ENCODE assay signal across 8 mouse cellular contexts in the genomic region with DNA sequence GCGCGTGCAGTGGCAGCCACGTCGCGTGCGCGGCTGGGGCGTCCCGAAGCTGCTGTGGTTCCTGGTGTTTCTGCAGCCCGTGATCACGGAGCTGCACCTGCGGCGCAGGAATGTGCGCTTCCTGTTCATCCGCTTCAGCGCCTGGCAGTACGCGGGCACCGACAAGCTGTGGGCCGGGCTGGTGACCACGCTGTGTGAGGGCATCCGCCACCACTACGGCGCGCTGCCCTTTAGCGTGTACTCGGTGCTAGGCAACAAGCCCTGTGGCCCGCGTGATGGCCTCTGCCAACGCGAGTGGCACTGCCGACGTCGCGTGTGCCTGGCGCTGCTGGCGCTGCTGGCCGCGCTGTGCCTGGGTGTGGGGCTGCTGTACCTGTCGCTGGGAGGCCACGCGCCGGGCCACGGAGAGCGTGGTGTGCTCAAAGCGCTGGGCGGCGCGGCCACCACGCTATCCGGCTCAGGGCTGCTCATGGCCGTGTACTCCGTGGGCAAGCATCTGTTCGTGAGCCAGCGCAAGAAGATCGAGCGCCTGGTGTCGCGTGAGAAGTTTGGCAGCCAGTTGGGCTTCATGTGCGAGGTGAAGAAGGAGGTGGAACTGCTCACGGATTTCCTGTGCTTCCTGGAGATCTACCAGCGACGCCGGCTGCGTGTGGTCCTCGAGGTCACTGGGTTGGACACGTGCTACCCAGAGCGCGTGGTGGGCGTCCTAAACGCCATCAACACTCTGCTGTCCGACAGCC. TPM values are rescaled to one million over a fixed set of nuclear protein-coding genes. Genes with fewer than 3 reads are reported as not detected.
DNase-seq lines count a peak whose midpoint lies in the region; ATAC-seq and TF ChIP-seq lines count a peak whose summit lies in the region.

No protein-coding gene starts in this region.

- H3K4me2 ChIP-seq in heart, postnatal 0 days (ENCODE audit: low read depth, low read length): peak overlapping the region; percentile 61
- peak overlapping the region; percentile 92 for H3K4me2 ChIP-seq in limb, embryonic 15.5 days

- 10% methylated on average over 71 of the region's 72 CpGs for WGBS in heart, postnatal 0 days
- 17% methylated on average over 72 of the region's 72 CpGs for WGBS in forebrain, embryonic 10.5 days
- WGBS in limb, embryonic 15.5 days: 10% methylated on average over 72 of the region's 72 CpGs

- H3K9me3 ChIP-seq in heart, postnatal 0 days (replicated peaks; ENCODE audit: control insufficient read depth, low read length): no peaks in the 10 kb centered on the region
- no peaks in the 10 kb centered on the region for H3K9me3 ChIP-seq in forebrain, embryonic 10.5 days
- H3K9me3 ChIP-seq in limb, embryonic 15.5 days: no peaks in the 10 kb centered on the region

- TF ChIP-seq EP300 in heart, postnatal 0 days (IDR thresholded peaks at IDR 0.05; ENCODE audit: low read depth): no peak

- H3K36me3 ChIP-seq in heart, postnatal 0 days (replicated peaks; ENCODE audit: control insufficient read depth, insufficient read depth, low read length): no peaks in the 10 kb centered on the region
- no peaks in the 10 kb centered on the region; the same call in 1 of the 2 replicates for H3K36me3 ChIP-seq in forebrain, embryonic 10.5 days (replicated peaks)
- no peaks in the 10 kb centered on the region for H3K36me3 ChIP-seq in limb, embryonic 15.5 days

- H3K27me3 ChIP-seq in heart, postnatal 0 days (ENCODE audit: control insufficient read depth, insufficient read depth, low read length): peaks cover 75% of the 10 kb centered on the region
- H3K27me3 ChIP-seq in forebrain, embryonic 10.5 days (ENCODE audit: poor library complexity, severe bottlenecking): peaks cover 82% of the 10 kb centered on the region
- H3K27me3 ChIP-seq in limb, embryonic 15.5 days: peaks cover 79% of the 10 kb centered on the region

- TF ChIP-seq CTCF in heart, postnatal 0 days (IDR thresholded peaks at IDR 0.05; ENCODE audit: low read depth): no peak

- no peak for ATAC-seq in heart, postnatal 0 days (ENCODE audit: insufficient read depth, low read depth)
- no peak for ATAC-seq in limb, embryonic 15.5 days (ENCODE audit: insufficient number of reproducible peaks, low FRiP score, low TSS enrichment, low read depth)
- ATAC-seq in inflammation-experienced regulatory T-cells, adult 6 months: no peak

- intact Hi-C loops in heart, postnatal 25 days (cut with DNase I): no loop called here

- no peak overlapping the region for H3K9ac ChIP-seq in heart, postnatal 0 days (replicated peaks; ENCODE audit: low read depth, low read length)
- peak overlapping the region; percentile 40; the same call in 1 of the 2 replicates for H3K9ac ChIP-seq in limb, embryonic 15.5 days

- H3K4me3 ChIP-seq in heart, postnatal 0 days (ENCODE audit: low read depth, low read length): peak overlapping the region; percentile 38
- peak overlapping the region; percentile 55 for H3K4me3 ChIP-seq in forebrain, embryonic 10.5 days
- peak overlapping the region; percentile 44 for H3K4me3 ChIP-seq in limb, embryonic 15.5 days

- peaks cover 18% of the 10 kb centered on the region for H3K4me1 ChIP-seq in heart, postnatal 0 days (ENCODE audit: control insufficient read depth, insufficient read depth)
- peaks cover 31% of the 10 kb centered on the region for H3K4me1 ChIP-seq in forebrain, embryonic 10.5 days
- H3K4me1 ChIP-seq in limb, embryonic 15.5 days: peaks cover 29% of the 10 kb centered on the region

- H3K27ac ChIP-seq in heart, postnatal 0 days (ENCODE audit: low read depth): no peak overlapping the region
- H3K27ac ChIP-seq in forebrain, embryonic 10.5 days: no peak overlapping the region
- no peak overlapping the region for H3K27ac ChIP-seq in limb, embryonic 15.5 days

- DNase-seq in heart, postnatal 0 days (ENCODE audit: low spot score): no peak
- DNase-seq in heart, postnatal 25 days (ENCODE audit: low spot score): no peak
- peak; percentile 25 for DNase-seq in Muller cell, postnatal 12 days (ENCODE audit: inconsistent ontology term)
- DNase-seq in forebrain, embryonic 10.5 days (ENCODE audit: extremely low spot score, low spot score): no peak
- no peak for DNase-seq in adipocyte (ENCODE audit: low spot score)
- no peak for DNase-seq in ovary, postnatal 36 days (ENCODE audit: low spot score)

RNA-seq across cellular contexts. Expression of gene Nkpd1, which starts 5.5 kb away (rescaled TPM):
- total RNA-seq in heart, postnatal 0 days (2014; rRNA removed; ENCODE audit: low replicate concordance): not detected in 2 replicates
- not detected in 2 replicates for polyA plus RNA-seq in heart, postnatal 0 days (2015; fragmentation: Nextera tagmentation; extraction: Ambion mirVana)
- not detected for total RNA-seq in heart, postnatal 25 days (2021)
- polyA plus RNA-seq in forebrain, embryonic 10.5 days (2016; fragmentation: Nextera tagmentation; extraction: Ambion mirVana): 0.06 and 0.12 TPM in 2 replicates
- polyA plus RNA-seq in limb, embryonic 15.5 days (2015; fragmentation: Nextera tagmentation; extraction: Ambion mirVana): 1.7 and 2.5 TPM in 2 replicates
- not detected for polyA plus RNA-seq in inflammation-experienced regulatory T-cells, adult 6 months (2017; shearing (Covaris generic))

RNA-seq across cellular contexts. Expression of gene Trappc6a, which starts 15.0 kb away (rescaled TPM):
- 65.1 and 84.9 TPM in 2 replicates for total RNA-seq in heart, postnatal 0 days (2014; rRNA removed; ENCODE audit: low replicate concordance)
- 79.5 and 83.3 TPM in 2 replicates for polyA plus RNA-seq in heart, postnatal 0 days (2015; fragmentation: Nextera tagmentation; extraction: Ambion mirVana)
- 10 to 100 TPM; 35.6 to 35.9 TPM for total RNA-seq in heart, postnatal 25 days (2021)
- polyA plus RNA-seq in forebrain, embryonic 10.5 days (2016; fragmentation: Nextera tagmentation; extraction: Ambion mirVana): 53.8 and 60.9 TPM in 2 replicates
- polyA plus RNA-seq in limb, embryonic 15.5 days (2015; fragmentation: Nextera tagmentation; extraction: Ambion mirVana): 94.7 and 97.9 TPM in 2 replicates
- polyA plus RNA-seq in inflammation-experienced regulatory T-cells, adult 6 months (2017; shearing (Covaris generic)): 10 to 100 TPM; 24.6 to 47.8 (median 43.3) TPM

RNA-seq across cellular contexts. Expression of gene Bloc1s3, which starts 15.0 kb away (rescaled TPM):
- total RNA-seq in heart, postnatal 0 days (2014; rRNA removed; ENCODE audit: low replicate concordance): 9.3 and 11.9 TPM in 2 replicates
- polyA plus RNA-seq in heart, postnatal 0 days (2015; fragmentation: Nextera tagmentation; extraction: Ambion mirVana): 1.2 TPM in 2 replicates
- 1 to 10 TPM; 2.3 to 2.4 TPM for total RNA-seq in heart, postnatal 25 days (2021)
- polyA plus RNA-seq in forebrain, embryonic 10.5 days (2016; fragmentation: Nextera tagmentation; extraction: Ambion mirVana): 2.1 and 2.3 TPM in 2 replicates
- polyA plus RNA-seq in limb, embryonic 15.5 days (2015; fragmentation: Nextera tagmentation; extraction: Ambion mirVana): 1.8 and 2.0 TPM in 2 replicates
- under 1 TPM; 0.63 to 0.99 (median 0.65) TPM for polyA plus RNA-seq in inflammation-experienced regulatory T-cells, adult 6 months (2017; shearing (Covaris generic))

RNA-seq across cellular contexts. Expression of gene Ppp1r37, which starts 39.7 kb away (rescaled TPM):
- 40.6 and 53.3 TPM in 2 replicates for total RNA-seq in heart, postnatal 0 days (2014; rRNA removed; ENCODE audit: low replicate concordance)
- polyA plus RNA-seq in heart, postnatal 0 days (2015; fragmentation: Nextera tagmentation; extraction: Ambion mirVana): 11.4 and 12.6 TPM in 2 replicates
- 10 to 100 TPM; 48.0 to 52.3 TPM for total RNA-seq in heart, postnatal 25 days (2021)
- polyA plus RNA-seq in forebrain, embryonic 10.5 days (2016; fragmentation: Nextera tagmentation; extraction: Ambion mirVana): 20.2 and 22.2 TPM in 2 replicates
- 25.1 and 26.3 TPM in 2 replicates for polyA plus RNA-seq in limb, embryonic 15.5 days (2015; fragmentation: Nextera tagmentation; extraction: Ambion mirVana)
- 1 to 10 TPM; 2.5 to 5.3 (median 2.8) TPM for polyA plus RNA-seq in inflammation-experienced regulatory T-cells, adult 6 months (2017; shearing (Covaris generic))

RNA-seq across cellular contexts. Expression of gene Zfp296, which starts 53.9 kb away (rescaled TPM):
- total RNA-seq in heart, postnatal 0 days (2014; rRNA removed; ENCODE audit: low replicate concordance): 0.12 and 3.6 TPM in 2 replicates
- polyA plus RNA-seq in heart, postnatal 0 days (2015; fragmentation: Nextera tagmentation; extraction: Ambion mirVana): 0.12 and 0.15 TPM in 2 replicates
- total RNA-seq in heart, postnatal 25 days (2021): under 1 TPM; 0.28 to 0.49 TPM
- 0.30 and 0.47 TPM in 2 replicates for polyA plus RNA-seq in forebrain, embryonic 10.5 days (2016; fragmentation: Nextera tagmentation; extraction: Ambion mirVana)
- 1.00 and 1.1 TPM in 2 replicates for polyA plus RNA-seq in limb, embryonic 15.5 days (2015; fragmentation: Nextera tagmentation; extraction: Ambion mirVana)
- polyA plus RNA-seq in inflammation-experienced regulatory T-cells, adult 6 months (2017; shearing (Covaris generic)): 1 to 10 TPM in 2 of 3 experiments, under 1 TPM in 1; 0.87 to 2.3 (median 2.0) TPM
